Mouse (Mus musculus) heart, adult 8-10 months (tissue): Measurements from ENCODE around the gene Cnr2. TPM values are rescaled to one million over a fixed set of nuclear protein-coding genes. Genes with fewer than 3 reads are reported as not detected.

Experiments used
- DNase-seq: peaks from one replicate; pipeline ENCODE4 v3.0.0; 2022; ENCODE audit warnings: low spot score
- total RNA-seq, 4 experiments: library from RNA; stranded (reverse); gene quantifications; 2 replicates each; pipeline ENCODE4 v1.2.4; 2022

Gene Cnr2
- total RNA-seq, 4 experiments from 2014 or later = 0.22 to 0.57 (median 0.36) TPM

DNA sequence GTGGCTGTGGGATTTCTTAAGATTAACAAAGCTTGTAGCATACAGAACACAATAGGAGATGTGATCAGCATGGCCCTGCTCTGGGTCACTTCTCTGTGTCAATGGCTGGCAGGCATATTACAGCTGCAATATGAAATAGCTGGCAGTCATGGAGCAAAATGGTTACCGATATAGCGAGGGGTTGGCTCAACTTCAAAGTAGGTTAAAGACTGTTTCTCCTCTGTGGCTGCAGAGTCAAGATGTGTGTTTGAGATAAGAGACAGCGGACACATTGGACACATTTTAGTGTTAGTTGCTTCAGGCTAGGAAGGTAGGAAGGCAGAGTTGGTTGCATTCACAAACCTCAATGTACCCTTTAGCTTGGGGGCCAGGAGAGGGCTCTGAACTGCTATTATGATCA, 11.4 kb downstream of the Cnr2 start:
- no peak for DNase-seq

DNA sequence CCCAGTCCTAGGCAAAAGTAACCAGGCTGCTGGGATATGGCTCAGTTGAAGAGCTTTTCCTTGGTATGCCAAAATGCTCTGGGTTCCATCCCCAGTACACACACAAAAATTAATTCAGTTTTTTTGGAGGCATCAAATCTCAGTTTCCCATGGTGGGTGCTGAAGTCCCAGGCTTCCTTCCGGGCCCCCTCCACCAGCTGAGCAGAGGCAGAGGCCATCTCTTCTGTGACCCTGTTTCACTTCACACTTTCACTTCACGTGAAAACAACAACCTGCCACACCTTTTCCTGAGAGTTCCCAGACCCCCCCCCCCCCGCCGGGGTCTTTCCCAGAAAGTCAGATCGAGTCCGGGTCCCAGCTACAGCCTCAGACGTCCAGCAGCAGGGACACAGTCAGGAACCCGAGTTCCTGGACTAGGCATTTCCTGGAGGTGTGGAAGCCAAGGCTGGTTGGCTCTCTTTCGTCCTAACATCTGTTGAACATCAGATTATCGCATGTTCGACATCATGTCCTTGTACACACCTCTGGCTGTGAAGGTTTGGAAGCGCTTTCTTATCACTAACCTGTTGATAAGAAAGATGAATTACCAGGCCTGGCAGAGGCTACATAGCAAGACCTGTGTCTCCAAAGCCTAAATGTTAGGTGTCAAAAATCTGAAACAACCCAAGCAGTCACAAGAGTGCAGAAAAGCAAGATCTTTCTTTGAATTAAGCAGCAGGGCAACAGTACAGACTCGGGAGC, 14.3 kb downstream of the Cnr2 start:
- no peak for DNase-seq

DNA sequence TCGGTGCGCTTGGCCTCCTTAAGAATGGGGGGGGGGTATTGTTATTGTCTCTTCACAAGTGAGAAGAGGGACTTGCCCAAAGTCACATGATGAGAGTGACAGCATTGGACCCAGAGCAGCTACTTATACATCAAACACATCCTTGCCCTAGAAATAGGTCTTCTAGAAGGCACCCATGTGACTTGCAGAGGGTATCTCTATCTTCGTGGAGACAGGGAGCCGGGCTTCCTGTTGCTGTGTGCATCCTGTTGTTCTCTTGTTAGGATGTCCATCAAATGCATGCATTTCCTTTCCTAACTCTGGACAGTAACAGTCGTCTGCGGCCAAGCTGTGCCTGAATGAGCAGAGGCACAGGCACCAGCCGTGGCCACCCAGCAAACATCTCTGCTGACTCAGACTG, 16.3 kb downstream of the Cnr2 start:
- DNase-seq = no peak

- DNase-seq = no peak
Observed at GRCm38 (mm10) chr4:135912164-135912563, 17.0 kb downstream of the Cnr2 start.

DNA sequence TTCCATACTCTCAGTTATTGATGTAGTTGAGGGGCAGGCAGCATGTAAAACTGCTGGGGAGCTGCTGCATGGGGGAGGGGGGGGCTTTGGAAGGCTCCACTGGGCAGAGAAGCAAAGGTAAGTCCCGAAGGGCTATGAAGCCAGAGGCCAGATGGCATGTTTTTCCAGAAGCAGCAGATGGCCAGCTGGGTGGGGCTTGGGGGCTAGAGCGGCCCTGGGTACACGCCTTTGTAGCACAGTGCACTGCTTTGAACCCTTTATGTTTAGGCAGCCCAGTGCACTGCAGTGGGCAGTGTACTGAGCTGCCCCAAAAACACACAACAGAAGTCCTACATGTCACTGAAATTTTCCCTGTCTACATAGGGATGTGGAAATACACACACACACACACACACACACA, 17.6 kb downstream of the Cnr2 start:
- no peak for DNase-seq

DNA sequence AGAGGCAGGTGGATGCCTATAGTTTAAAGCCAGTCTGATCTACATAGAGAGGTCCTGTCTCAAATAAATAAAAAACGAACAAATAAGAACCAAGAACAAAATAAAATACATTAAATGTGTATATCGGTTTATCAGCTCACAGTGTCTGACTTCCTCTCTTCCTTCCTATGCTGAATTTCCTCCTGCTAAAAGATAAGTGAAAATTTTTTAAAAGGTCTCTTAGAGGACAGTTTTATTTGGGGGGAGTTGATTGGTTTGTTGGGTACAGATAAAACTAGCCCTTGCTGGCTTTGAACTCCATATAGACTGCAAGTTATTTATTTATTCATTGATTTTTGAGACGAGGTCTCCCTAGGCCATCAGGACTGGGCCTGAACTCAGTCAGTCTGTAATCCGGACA, 18.2 kb downstream of the Cnr2 start:
- no peak for DNase-seq

GRCm38 (mm10) chr4:135918635-135919279, 23.6 kb downstream of the Cnr2 start:
- no peak for DNase-seq

GRCm38 (mm10) chr4:135919280-135919639, 24.1 kb downstream of the Cnr2 start:
- DNase-seq = no peak

GRCm38 (mm10) chr4:135920304-135921241, 25.4 kb downstream of the Cnr2 start, which contains the start of gene Fuca1:
Gene Fuca1 (plus strand): TSS chr4:135920735.
- peak; percentile 95 for DNase-seq

GRCm38 (mm10) chr4:135921257-135922120, 26.3 kb downstream of the Cnr2 start:
- DNase-seq = peak; percentile 57

DNA sequence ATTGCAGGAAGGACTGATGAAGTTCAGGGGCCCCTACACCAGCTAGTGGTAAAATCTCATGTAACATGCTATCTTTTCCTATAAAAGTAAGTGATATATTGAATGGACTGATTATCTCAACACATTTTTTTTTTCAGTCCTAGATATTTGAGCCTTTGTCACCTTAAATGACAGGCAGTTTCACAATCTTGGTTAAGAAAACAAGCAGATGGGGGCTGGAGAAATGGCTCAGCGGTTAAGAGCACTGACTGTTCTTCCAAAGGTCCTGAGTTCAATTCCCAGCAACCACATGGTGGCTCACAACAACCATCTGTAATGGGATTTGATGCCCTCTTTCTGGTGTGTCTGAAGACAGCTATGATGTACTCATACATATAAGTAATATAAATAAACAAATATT, 27.0 kb downstream of the Cnr2 start:
- no peak for DNase-seq

- DNase-seq = no peak
Observed at GRCm38 (mm10) chr4:135924418-135924817, 29.2 kb downstream of the Cnr2 start.

DNA sequence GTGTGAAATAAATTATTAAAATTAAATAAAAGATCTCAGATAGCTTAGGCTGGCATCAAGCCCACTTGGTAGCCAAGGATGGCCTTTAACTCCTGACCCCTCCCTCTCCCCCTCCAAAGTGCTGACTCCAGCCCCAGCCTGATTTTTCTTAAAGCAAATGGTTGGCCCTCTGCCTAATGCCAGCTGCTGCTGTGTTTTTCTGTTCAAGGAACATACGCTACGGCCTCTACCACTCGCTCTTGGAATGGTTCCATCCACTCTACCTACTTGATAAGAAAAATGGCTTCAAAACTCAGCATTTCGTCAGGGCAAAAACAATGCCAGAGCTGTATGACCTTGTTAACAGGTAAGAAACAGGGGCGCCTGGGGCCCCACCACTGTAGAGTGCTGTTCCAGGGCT, 30.1 kb downstream of the Cnr2 start:
- no peak for DNase-seq

DNA sequence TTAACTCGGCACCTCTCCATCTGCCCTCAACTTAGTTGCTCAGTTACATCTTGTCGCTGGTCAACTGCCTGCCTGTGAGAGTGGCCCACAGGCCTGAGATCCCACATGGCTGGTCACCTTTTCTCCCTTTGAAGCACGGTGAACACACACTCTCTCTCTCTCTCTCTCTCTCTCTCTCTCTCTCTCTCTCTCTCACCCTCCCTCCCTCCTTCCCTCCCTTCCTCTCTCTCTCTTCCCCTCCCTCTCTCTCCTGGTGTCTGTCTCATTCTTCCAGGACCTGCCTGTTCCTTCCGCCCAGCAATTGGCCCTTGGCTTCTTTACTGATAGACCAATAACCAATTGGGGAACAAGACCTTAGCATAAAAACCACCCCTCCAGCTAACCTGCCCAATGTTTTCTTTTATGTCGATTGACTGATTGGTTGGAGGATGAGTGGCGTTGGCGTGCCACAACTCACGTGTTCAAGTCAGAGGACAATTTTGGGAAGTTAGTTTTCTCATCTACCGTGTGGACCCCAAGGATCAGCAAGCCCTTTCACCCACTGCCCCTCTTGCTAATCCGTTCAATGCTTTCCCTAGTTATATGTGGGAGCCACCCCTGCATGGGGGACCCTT, 31.1 kb downstream of the Cnr2 start:
- no peak for DNase-seq

DNA sequence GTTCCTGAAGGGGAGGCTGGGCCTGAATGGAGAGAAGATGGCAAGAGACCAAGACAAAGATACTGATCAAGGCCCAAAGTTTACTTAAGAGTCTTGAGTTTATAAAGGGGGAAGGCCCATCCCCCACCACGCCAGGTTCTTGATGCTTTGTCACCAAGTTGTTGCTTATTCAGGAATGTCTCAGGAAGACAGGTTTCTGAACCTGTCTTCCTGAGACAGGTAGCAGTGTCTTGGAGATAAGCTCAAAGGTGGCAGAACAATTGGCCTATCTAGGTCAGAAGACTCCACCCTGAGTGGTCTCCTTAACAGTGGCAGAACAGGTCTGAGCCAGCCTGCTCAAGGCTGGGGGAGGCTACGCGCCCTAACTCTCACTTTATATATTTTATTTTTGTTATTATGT, 31.7 kb downstream of the Cnr2 start:
- no peak for DNase-seq

- no peak for DNase-seq
Observed at GRCm38 (mm10) chr4:135928376-135928775, 33.2 kb downstream of the Cnr2 start.

DNA sequence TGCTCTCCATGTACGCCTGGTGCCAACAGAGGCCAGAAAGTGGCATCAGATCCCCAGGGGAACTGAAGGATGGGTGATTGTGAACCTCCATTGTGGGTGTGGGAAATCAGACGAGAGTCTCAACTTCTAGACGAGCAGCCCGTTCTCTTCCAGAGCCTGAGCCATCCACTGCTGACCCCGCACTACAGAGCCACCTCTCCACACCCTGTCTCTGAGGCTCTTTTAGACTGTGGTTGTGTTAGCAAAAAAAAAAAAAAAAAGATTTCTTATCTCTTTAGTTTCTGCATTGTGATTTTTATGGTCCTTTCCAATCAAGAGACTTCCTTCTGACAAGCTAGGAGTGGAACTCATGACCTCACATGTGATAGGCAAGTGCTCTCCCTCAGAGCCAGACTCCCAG, 34.2 kb downstream of the Cnr2 start:
- no peak for DNase-seq

DNA sequence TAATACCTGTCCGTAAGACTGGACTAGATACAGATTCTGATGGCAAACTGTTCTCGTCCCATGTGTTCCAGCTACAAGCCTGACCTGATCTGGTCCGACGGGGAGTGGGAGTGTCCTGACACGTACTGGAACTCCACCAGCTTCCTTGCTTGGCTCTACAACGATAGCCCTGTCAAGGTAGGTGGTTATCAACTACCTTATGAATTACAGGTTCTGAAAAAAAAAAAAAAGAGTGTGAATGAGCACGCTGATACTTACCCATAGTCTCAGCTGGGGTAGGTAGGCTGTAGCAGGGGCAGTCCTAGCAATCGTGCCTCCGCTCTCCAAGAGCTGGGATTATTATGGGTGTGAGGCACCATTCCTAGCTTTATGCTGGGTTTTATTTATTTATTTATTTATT, 34.6 kb downstream of the Cnr2 start:
- no peak for DNase-seq

GRCm38 (mm10) chr4:135930239-135930638, 35.0 kb downstream of the Cnr2 start:
- no peak for DNase-seq

GRCm38 (mm10) chr4:135931832-135932231, 36.6 kb downstream of the Cnr2 start:
- DNase-seq = no peak
